Mouse (Mus musculus) heart, embryonic 13.5 days (tissue): ENCODE results near the gene Pqlc2. TPM values are rescaled to one million over a fixed set of nuclear protein-coding genes. Genes with fewer than 3 reads are reported as not detected.

Experiments used
- ATAC-seq: fragments of 200-750 bp; cut with Nextera tagmentation; 2 replicates; pipeline ENCODE4 v1.8.0; 2017; ENCODE audit warnings: moderate TSS enrichment; ENCODE audit not compliant: insufficient number of reproducible peaks, low FRiP score, low TSS enrichment; ENCODE audit errors: extremely low read depth
- H3K27ac ChIP-seq: fragments of 300-500 bp; sonication (generic); replicated peaks from 2 replicates; pipeline ENCODE4 v1.5.1; 2015; ENCODE audit warnings: moderate library complexity, mild to moderate bottlenecking, inconsistent platforms
- H3K27me3 ChIP-seq: fragments of 300-500 bp; sonication (generic); replicated peaks from 2 replicates; pipeline ENCODE4 v1.6.1; 2015; ENCODE audit warnings: mild to moderate bottlenecking, inconsistent platforms
- H3K36me3 ChIP-seq: fragments of 300-500 bp; sonication (generic); 2 replicates; pipeline ENCODE4 v1.6.1; 2015; ENCODE audit warnings: mild to moderate bottlenecking, inconsistent platforms
- H3K4me1 ChIP-seq: fragments of 300-500 bp; sonication (generic); 2 replicates; pipeline ENCODE4 v1.6.1; 2015; ENCODE audit warnings: inconsistent platforms
- H3K4me2 ChIP-seq: fragments of 300-500 bp; sonication (generic); 2 replicates; pipeline ENCODE4 v1.6.1; 2015; ENCODE audit warnings: inconsistent platforms, mild to moderate bottlenecking, moderate library complexity
- H3K4me3 ChIP-seq: fragments of 300-500 bp; sonication (generic); 2 replicates; pipeline ENCODE4 v1.5.1; 2015; ENCODE audit warnings: moderate library complexity, mild to moderate bottlenecking, inconsistent platforms
- H3K9ac ChIP-seq: fragments of 300-500 bp; sonication (generic); 2 replicates; pipeline ENCODE4 v1.6.1; 2015; ENCODE audit warnings: inconsistent platforms, mild to moderate bottlenecking, moderate library complexity
- H3K9me3 ChIP-seq: fragments of 300-500 bp; sonication (generic); 2 replicates; pipeline ENCODE4 v1.6.1; 2016; ENCODE audit warnings: inconsistent platforms
- WGBS: fragments of 180-500 bp; shearing (Covaris S2); methylation state at CpG from one replicate; pipeline ENCODE4 v1.1.7; 2015; ENCODE audit warnings: mixed read lengths; 5-methylcytosine and 5-hydroxymethylcytosine counted together
- polyA plus RNA-seq: library from polyadenylated mRNA; unstranded; fragments of >200 nt; fragmentation: Nextera tagmentation; extraction: Ambion mirVana; gene quantifications from 2 replicates; pipeline ENCODE4 v1.2.1, GENCODE M21; 2015

Gene Pqlc2
- polyA plus RNA-seq, 1 experiment from 2014 or later, result 8.8 TPM

DNA sequence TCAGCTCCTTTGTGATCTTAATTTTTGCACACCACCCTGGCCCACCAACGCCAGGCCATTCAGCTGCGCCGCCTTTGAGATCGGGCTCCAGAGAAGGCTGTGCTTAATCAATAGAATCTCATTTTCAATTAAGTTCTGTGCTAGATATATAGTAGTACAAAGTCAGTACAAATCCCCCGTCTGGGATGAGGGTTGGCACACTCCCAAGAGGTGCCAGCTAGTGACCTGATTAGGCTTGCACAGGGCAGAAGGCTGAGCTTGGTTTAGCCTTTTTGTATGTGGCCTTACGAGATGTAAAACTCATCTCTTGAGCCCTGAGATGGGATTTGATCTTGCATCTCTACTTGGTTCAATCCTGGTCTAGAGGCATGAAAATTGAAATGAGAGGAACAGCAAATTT, 47.5 kb downstream of the Pqlc2 start:
- no peaks in the 10 kb centered on the region for H3K9me3 ChIP-seq
- H3K4me3 ChIP-seq, result no peak overlapping the region
- H3K27me3 ChIP-seq, result no peaks in the 10 kb centered on the region
- H3K27ac ChIP-seq, result no peak overlapping the region
- no peak overlapping the region for H3K9ac ChIP-seq
- ATAC-seq, result no peak
- whole genome bisulfite sequencing, result 90% methylated on average over 6 of the region's 6 CpGs
- no peak overlapping the region for H3K4me2 ChIP-seq
- H3K36me3 ChIP-seq, result peaks cover 85% of the 10 kb centered on the region
- peaks cover 27% of the 10 kb centered on the region for H3K4me1 ChIP-seq

DNA sequence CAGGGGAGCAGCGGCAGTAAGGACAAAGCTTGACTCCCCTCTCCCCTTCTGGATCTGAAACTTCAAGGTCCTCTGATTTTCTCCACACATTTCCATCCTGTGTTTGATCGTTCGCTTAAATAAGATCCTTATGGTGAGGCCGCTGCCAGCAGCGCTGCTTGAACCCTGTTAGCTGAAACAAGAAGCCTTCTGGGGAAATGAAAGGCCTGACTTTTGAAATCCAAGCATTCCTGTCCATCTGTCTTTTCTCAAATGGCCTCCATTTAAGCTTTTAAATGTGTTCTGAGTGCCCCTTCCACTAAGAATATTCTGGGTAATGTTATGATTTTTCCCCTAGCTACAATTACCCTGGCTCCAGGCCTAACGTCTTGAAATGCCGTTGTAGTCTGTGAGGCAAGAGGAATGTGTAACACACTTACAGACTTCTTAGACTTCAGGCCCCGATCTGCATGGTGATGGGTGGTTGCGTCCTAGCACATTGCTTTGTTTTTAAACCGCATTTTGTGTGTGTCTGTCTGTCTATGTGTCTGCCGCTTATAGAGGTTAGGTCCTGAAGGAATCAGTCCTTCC, 51.1 kb downstream of the Pqlc2 start:
- Histone ChIP-seq H3K27me3 (no peaks in the 10 kb centered on the region), H3K9ac (0 out of 2 replicates have a peak overlapping the region, but pooled peaks have one; percentile 14), H3K4me2 (no peak overlapping the region), H3K4me3 (no peak overlapping the region), H3K36me3 (peaks cover 95% of the 10 kb centered on the region), H3K27ac (peak overlapping the region; percentile 58), H3K4me1 (peaks cover 20% of the 10 kb centered on the region), H3K9me3 (no peaks in the 10 kb centered on the region)
- WGBS, result 86% methylated on average over 11 of the region's 11 CpGs
- no peak for ATAC-seq

DNA sequence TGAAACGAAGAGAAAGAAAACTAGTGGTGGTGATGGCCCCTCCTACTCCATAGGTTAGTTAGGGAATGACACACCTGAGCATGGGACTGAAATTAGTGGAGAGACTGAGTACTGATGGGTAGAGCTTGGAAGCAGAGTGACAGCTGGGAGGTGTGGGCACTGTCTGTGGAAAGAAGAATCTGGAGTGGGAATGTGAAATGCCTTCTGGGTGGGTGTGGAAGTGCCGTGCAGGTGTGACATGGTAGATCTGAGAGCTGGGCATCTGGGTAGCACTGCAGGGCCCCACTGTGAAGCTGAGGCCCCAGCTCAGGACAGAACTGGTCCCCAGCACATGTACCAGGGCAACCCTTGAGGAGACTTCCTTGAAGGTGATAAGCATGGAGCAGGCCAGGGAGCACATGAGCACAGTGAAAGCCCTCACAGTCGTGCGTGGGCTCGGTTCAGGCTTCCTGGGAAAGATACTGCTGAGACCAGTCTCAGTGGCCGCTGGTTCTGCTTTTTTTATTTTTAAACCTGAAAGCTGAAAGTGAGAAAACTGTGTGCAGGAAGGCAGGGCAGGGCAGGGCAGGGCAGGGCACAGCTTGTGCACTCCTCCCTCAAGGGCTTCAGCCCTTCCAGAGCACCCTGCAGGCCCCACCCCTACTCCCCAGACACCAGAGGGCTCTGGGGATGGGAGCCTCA, 51.7 kb downstream of the Pqlc2 start:
- peaks cover 89% of the 10 kb centered on the region for H3K36me3 ChIP-seq
- H3K9ac ChIP-seq, result peak overlapping the region; percentile 14; the same call in 1 of the 2 replicates
- no peaks in the 10 kb centered on the region for H3K9me3 ChIP-seq
- 72% methylated on average over 6 of the region's 6 CpGs for WGBS
- H3K27ac ChIP-seq, result peak overlapping the region; percentile 58
- no peaks in the 10 kb centered on the region for H3K27me3 ChIP-seq
- no peak for ATAC-seq
- peaks cover 20% of the 10 kb centered on the region for H3K4me1 ChIP-seq
- H3K4me3 ChIP-seq, result no peak overlapping the region
- H3K4me2 ChIP-seq, result no peak overlapping the region

DNA sequence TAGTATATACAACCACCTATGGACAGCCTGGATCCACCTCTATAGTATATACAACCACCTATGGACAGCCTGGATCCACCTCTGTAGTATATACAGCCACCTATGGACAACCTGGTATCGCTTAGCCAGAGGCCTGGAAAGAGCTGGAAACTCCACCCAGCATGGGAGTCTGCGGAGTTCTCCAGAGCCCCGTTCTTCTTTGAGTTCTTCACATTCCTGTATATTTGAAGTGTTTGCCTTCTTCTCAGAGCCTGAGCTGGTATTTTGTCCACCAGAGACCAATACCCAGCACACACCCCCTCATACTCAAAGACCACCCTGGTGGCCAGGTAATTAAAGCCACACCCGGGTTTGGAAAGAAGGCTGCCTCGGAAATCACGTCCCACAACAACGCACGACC, 53.8 kb downstream of the Pqlc2 start:
- no peak overlapping the region for H3K9ac ChIP-seq
- H3K4me2 ChIP-seq, result no peak overlapping the region
- H3K4me3 ChIP-seq, result no peak overlapping the region
- 87% methylated on average over 8 of the region's 8 CpGs for WGBS
- no peak overlapping the region for H3K27ac ChIP-seq
- peaks cover 22% of the 10 kb centered on the region for H3K4me1 ChIP-seq
- H3K36me3 ChIP-seq, result peaks cover 68% of the 10 kb centered on the region
- no peaks in the 10 kb centered on the region for H3K27me3 ChIP-seq
- no peaks in the 10 kb centered on the region for H3K9me3 ChIP-seq
- ATAC-seq, result no peak

DNA sequence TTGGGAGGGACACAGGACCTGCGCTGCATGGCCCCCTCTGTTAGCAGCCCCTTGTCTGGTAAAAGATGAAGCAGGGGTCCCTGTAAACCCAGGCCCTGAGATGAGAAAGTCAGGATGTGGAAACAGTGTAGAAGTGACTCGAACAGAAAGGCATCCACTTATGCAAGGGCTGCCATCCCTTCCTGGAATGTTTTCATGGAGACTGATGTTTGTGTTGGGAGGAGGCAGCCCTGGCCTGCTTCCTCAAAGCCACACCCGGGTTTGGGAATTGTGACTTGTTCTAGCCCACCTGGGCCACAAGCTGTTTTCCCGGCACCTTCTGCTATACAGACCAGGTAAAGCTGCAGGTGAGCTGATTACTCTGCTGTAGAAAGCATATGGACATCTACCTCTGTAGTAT, 54.4 kb downstream of the Pqlc2 start:
- peaks cover 28% of the 10 kb centered on the region for H3K4me1 ChIP-seq
- ATAC-seq, result no peak
- WGBS, result 63% methylated on average over 4 of the region's 4 CpGs

DNA sequence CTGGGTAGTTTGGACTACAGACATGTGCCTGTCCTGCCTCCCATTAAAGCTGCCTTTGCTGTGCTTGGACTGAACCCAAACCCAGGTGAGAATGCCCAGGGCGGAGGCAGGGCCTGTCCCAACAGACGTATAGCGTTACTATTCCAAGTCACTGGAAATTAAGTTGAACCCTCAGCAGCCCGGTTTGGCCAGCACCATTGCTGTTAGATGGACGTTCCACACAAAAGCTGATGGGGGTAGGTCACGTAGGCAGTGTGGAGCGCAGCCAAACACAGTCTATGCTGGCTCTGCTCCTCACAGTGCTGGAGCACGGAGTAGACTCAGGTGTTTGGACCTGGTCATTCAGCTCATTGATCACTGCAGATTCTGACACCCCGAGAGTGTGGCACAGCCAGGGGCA, 57.3 kb downstream of the Pqlc2 start:
- ATAC-seq, result no peak
- H3K27ac ChIP-seq, result no peak overlapping the region

More for the DNA sequence above, 54.4 kb downstream of the Pqlc2 start:
- peaks cover 62% of the 10 kb centered on the region for H3K36me3 ChIP-seq
- H3K27me3 ChIP-seq, result no peaks in the 10 kb centered on the region
- H3K4me2 ChIP-seq, result no peak overlapping the region
- no peak overlapping the region for H3K4me3 ChIP-seq
- H3K27ac ChIP-seq, result no peak overlapping the region; the same call in 1 of the 2 replicates
- H3K9me3 ChIP-seq, result no peaks in the 10 kb centered on the region
- H3K9ac ChIP-seq, result no peak overlapping the region

DNA sequence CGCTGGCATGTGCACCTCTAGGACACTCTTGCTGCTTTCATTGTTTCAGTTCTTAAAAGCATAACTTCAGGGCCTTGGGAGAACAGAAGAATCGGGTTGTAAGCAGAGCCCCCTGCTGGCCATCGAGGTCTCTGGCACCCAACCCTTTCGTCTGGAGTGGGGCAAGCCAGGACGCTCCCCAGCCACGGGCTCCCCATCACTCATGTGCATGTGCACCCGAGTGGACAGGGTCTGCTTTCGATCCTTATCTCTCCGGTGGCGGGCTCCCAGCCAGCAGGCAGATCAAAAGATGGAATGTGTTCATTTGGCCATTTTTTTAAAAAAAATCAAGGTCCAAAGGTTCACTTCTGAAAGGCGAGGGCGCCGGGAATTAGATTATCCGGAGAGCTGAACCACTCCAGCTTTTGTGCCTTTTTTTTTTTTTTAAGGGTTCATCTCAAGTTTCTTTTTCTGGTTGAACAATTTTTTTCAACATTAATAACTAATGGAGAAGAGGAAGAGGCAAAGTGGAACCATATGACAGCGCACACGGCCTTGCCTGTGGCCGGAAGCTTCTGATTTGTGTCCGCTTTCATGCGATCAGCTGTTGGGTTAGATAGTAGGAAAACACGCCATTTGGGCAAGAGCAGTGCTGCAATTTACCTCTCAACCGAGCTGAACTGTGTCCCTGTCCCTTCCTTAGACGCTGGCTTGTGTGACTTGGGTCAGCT, 58.3 kb downstream of the Pqlc2 start:
- ATAC-seq, result no peak
- H3K9ac ChIP-seq, result peak overlapping the region; percentile 51
- peaks cover 31% of the 10 kb centered on the region for H3K36me3 ChIP-seq
- no peaks in the 10 kb centered on the region for H3K9me3 ChIP-seq
- H3K4me3 ChIP-seq, result no peak overlapping the region
- H3K27me3 ChIP-seq, result no peaks in the 10 kb centered on the region
- peaks cover 59% of the 10 kb centered on the region for H3K4me1 ChIP-seq
- WGBS, result 57% methylated on average over 22 of the region's 22 CpGs
- peak overlapping the region; percentile 40; the same call in 1 of the 2 replicates for H3K27ac ChIP-seq
- no peak overlapping the region for H3K4me2 ChIP-seq

More for the DNA sequence above, 57.3 kb downstream of the Pqlc2 start:
- Histone ChIP-seq H3K27me3 (no peaks in the 10 kb centered on the region), H3K4me2 (no peak overlapping the region), H3K4me1 (peaks cover 49% of the 10 kb centered on the region), H3K4me3 (no peak overlapping the region), H3K9ac (no peak overlapping the region), H3K36me3 (peaks cover 37% of the 10 kb centered on the region), H3K9me3 (no peaks in the 10 kb centered on the region)
- WGBS, result 90% methylated on average over 9 of the region's 9 CpGs

DNA sequence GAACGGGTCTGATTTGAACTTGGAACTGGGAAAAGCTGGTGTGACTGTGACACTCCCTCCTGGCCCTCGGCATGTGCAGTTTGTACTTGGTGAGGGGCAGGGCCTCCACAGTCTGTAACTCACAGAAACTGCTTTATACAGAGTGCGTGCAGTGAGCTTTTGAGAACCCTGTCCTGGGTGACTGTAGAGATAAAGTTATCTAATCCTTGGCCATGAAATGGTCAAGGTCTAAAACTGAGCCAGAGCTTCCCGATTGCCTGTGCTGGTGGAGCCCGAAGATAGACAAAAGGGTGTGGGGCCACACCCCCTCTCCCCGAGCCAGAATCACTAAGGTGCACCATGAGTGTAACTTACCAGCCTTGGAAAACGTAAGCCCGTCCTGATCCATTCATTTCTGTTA, 59.6 kb downstream of the Pqlc2 start:
- Histone ChIP-seq H3K27me3 (no peaks in the 10 kb centered on the region), H3K4me3 (no peak overlapping the region), H3K36me3 (peaks cover 24% of the 10 kb centered on the region), H3K4me2 (no peak overlapping the region; the same call in 1 of the 2 replicates), H3K9ac (peak overlapping the region; percentile 42; the same call in 1 of the 2 replicates), H3K9me3 (no peaks in the 10 kb centered on the region), H3K27ac (peak overlapping the region; percentile 57), H3K4me1 (peaks cover 67% of the 10 kb centered on the region)
- 30% methylated on average over 8 of the region's 8 CpGs for WGBS
- ATAC-seq, result no peak

DNA sequence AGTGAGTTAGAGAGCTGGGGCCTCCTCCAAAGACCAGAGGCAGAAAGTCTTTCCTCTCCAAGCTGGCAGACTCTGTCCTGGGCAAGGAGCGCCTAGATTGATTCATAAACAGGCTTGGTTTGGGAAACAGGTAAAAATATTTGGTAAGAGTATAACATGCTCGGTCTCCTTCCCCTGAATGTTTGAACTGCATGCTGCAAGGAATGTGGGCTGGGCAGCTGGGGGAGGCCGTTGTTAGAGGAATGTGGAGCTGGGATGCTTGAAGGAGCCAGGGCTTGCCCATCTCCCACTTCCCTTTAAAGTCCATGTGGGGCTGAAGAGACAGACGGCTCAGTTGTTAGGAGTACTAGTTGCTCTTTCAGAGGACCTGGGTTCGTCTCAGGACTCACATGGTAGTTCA, 60.5 kb downstream of the Pqlc2 start:
- WGBS, result 31% methylated on average over 5 of the region's 5 CpGs
- peaks cover 69% of the 10 kb centered on the region for H3K4me1 ChIP-seq

DNA sequence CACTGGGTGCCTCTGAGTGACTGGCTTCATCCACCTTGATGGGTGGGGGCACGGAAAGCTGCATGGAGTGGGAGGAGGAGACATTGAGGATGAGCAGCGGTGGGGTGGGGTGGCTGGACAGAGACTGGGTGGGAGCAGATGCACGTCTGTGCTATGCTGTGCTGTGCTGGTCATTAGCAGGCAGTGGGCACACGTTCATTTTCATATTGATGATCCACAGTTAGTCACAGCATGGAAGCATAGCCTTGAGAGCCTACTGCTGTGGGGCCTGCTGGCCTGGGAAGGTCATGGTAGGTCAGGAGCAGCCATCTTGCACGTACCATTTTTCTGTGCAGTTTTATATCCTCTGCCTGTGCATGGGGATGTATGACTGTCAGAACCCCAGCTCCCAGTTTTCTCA, 61.8 kb downstream of the Pqlc2 start:
- 80% methylated on average over 5 of the region's 5 CpGs for WGBS
- Histone ChIP-seq H3K4me2 (no peak overlapping the region), H3K9ac (no peak overlapping the region), H3K27ac (0 out of 2 replicates have a peak overlapping the region, but pooled peaks have one; percentile 57), H3K27me3 (no peaks in the 10 kb centered on the region), H3K4me3 (no peak overlapping the region), H3K4me1 (peaks cover 79% of the 10 kb centered on the region), H3K36me3 (peaks cover 25% of the 10 kb centered on the region; the same call in 1 of the 2 replicates), H3K9me3 (no peaks in the 10 kb centered on the region)
- ATAC-seq, result no peak

More for the DNA sequence above, 60.5 kb downstream of the Pqlc2 start:
- H3K27me3 ChIP-seq, result no peaks in the 10 kb centered on the region
- H3K27ac ChIP-seq, result peak overlapping the region; percentile 57
- no peak overlapping the region for H3K4me2 ChIP-seq
- 0 out of 2 replicates have a peak overlapping the region, but pooled peaks have one; percentile 61 for H3K9ac ChIP-seq
- H3K4me3 ChIP-seq, result no peak overlapping the region
- no peak for ATAC-seq
- peaks cover 23% of the 10 kb centered on the region for H3K36me3 ChIP-seq
- H3K9me3 ChIP-seq, result no peaks in the 10 kb centered on the region

DNA sequence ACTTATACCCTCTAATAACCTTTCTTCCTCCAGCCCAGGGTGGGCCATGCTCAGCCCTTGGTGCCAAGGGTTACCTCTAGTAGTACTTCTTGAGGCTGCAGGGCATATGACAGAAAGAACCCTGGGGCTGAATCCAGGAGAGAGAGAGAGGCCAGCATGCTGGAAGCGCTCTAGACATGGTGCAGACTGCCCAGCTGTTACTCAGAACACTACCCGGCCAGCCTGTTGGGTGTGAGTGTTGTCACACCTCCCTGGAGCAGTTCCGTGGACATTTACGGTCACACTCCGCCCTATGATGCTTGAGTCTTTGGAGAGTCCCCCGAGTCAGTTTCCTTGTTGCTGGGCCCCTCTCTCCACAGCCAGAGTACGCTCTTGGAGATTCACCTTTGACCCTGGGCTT, 62.5 kb downstream of the Pqlc2 start:
- Histone ChIP-seq H3K36me3 (peaks cover 25% of the 10 kb centered on the region; the same call in 1 of the 2 replicates), H3K4me1 (peaks cover 87% of the 10 kb centered on the region), H3K4me2 (no peak overlapping the region), H3K4me3 (no peak overlapping the region), H3K27me3 (no peaks in the 10 kb centered on the region), H3K27ac (peak overlapping the region; percentile 36), H3K9ac (peak overlapping the region; percentile 6; the same call in 1 of the 2 replicates), H3K9me3 (no peaks in the 10 kb centered on the region)
- WGBS, result 65% methylated on average over 7 of the region's 7 CpGs
- ATAC-seq, result no peak
